Mouse (Mus musculus): ENCODE data around the gene Cadm2.

DNA sequence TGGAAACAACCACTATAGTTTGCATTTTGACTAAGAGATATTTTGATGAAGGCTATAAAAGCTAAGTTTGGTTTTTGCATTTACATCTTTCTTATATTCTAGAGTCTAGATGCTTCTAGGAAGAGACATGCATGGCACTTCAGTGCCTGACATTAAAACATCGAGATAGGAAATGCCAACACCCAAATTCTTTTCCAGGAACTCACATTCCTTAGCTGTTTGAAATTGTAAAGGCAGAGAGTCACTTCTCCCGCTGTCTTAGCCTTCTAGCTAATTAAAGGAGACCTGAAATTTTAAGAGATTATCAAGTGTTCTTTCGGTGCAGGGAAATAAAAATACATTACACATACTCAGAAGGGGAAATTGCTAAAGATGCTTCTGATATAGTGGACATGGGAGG lies 649.8 kb downstream of the Cadm2 start:
- TF ChIP-seq GATA1 (IDR thresholded peaks at IDR 0.05; ENCODE audit: low read length) (no peak), TAL1 (IDR thresholded peaks at IDR 0.05; ENCODE audit: low read length) (no peak)
